ENCODE assay signal across 8 mouse cellular contexts in genomic region chr2:128687558-128688120, GRCm38 (mm10). TPM values are rescaled to one million over a fixed set of nuclear protein-coding genes. Genes with fewer than 3 reads are reported as not detected.
DNase-seq lines count a peak whose midpoint lies in the region; ATAC-seq and TF ChIP-seq lines count a peak whose summit lies in the region.

No protein-coding gene starts in this region.

- H3K36me3 ChIP-seq in testis, adult 2 months (ENCODE audit: control insufficient read depth, insufficient read depth, low read length): no peaks in the 10 kb centered on the region
- H3K36me3 ChIP-seq in liver, embryonic 13.5 days: peaks cover 25% of the 10 kb centered on the region

- H3K9ac ChIP-seq in liver, embryonic 13.5 days: peak overlapping the region; percentile 97

- peaks cover 3% of the 10 kb centered on the region; the same call in 1 of the 2 replicates for H3K4me1 ChIP-seq in cerebellum, adult 2 months (ENCODE audit: control insufficient read depth, insufficient read depth, low read length)
- H3K4me1 ChIP-seq in testis, adult 2 months (ENCODE audit: control insufficient read depth, insufficient read depth, low read length): peaks cover 6% of the 10 kb centered on the region
- H3K4me1 ChIP-seq in liver, embryonic 13.5 days (replicated peaks): peaks cover 26% of the 10 kb centered on the region

- DNase-seq in cerebellum, adult 2 months: no peak
- DNase-seq in cerebellum, postnatal 14 days: no peak
- no peak for DNase-seq in testis, postnatal 10 days (ENCODE audit: low spot score)
- no peak for DNase-seq in liver, embryonic 13.5 days
- DNase-seq in urinary bladder, postnatal 10 days (ENCODE audit: low spot score): no peak
- DNase-seq in urinary bladder, adult 2 months (ENCODE audit: low spot score): no peak
- no peak for DNase-seq in adrenal gland, postnatal 4 days (ENCODE audit: low spot score in 2 of 2)

- no peaks in the 10 kb centered on the region for H3K27me3 ChIP-seq in cerebellum, adult 2 months (ENCODE audit: control insufficient read depth, insufficient read depth, low read length)
- H3K27me3 ChIP-seq in testis, adult 2 months (ENCODE audit: control insufficient read depth, insufficient read depth, low read length): no peaks in the 10 kb centered on the region
- no peaks in the 10 kb centered on the region for H3K27me3 ChIP-seq in liver, embryonic 13.5 days

- peak overlapping the region; percentile 72 for H3K4me2 ChIP-seq in liver, embryonic 13.5 days

- no peaks in the 10 kb centered on the region for H3K9me3 ChIP-seq in liver, embryonic 13.5 days (replicated peaks)

- ATAC-seq in liver, embryonic 13.5 days (ENCODE audit: low read depth): peak; percentile 39

- H3K4me3 ChIP-seq in cerebellum, adult 2 months (replicated peaks; ENCODE audit: insufficient read depth, low read depth, low read length): peak overlapping the region; percentile 96
- peak overlapping the region; percentile 98 for H3K4me3 ChIP-seq in testis, adult 2 months (ENCODE audit: control insufficient read depth, low read depth, low read length)
- peak overlapping the region; percentile 95 for H3K4me3 ChIP-seq in liver, embryonic 13.5 days (replicated peaks)

- H3K27ac ChIP-seq in cerebellum, adult 2 months (ENCODE audit: insufficient read depth, low read length): peak overlapping the region; percentile 76; the same call in 1 of the 2 replicates
- peak overlapping the region; percentile 93 for H3K27ac ChIP-seq in testis, adult 2 months (ENCODE audit: control insufficient read depth, insufficient read depth, low read depth, low read length)
- peak overlapping the region; percentile 85; the same call in 1 of the 2 replicates for H3K27ac ChIP-seq in liver, embryonic 13.5 days

- TF ChIP-seq CTCF in cerebellum, adult 2 months (IDR thresholded peaks at IDR 0.05; ENCODE audit: borderline replicate concordance, insufficient read depth, low read depth, low read length): no peak
- TF ChIP-seq CTCF in testis, adult 2 months (IDR thresholded peaks at IDR 0.05; ENCODE audit: control insufficient read depth, insufficient read depth, insufficient replicate concordance, low read depth, low read length): no peak

- WGBS in cerebellum, adult 2 months: 45% methylated on average over 10 of the region's 10 CpGs
- WGBS in liver, embryonic 13.5 days (ENCODE audit: insufficient replicate concordance): 42% methylated on average over 10 of the region's 10 CpGs

- no peak for TF ChIP-seq POLR2A in cerebellum, adult 2 months (IDR thresholded peaks at IDR 0.05; ENCODE audit: borderline replicate concordance, insufficient read depth, low read length)
- TF ChIP-seq POLR2A in testis, adult 2 months (IDR thresholded peaks at IDR 0.05; ENCODE audit: control insufficient read depth, low read depth, low read length): no peak

RNA-seq across cellular contexts. Expression of gene Anapc1, which starts 0.4 kb away (rescaled TPM):
- polyA plus RNA-seq in cerebellum, adult 2 months (2012; rRNA removed): 49.7 and 53.3 TPM in 2 replicates
- polyA plus RNA-seq in testis, adult 2 months (2012; rRNA removed): 29.5 and 29.9 TPM in 2 replicates
- polyA plus RNA-seq in liver, embryonic 13.5 days (2015; fragmentation: Nextera tagmentation; extraction: Ambion mirVana): 26.4 and 35.6 TPM in 2 replicates
- polyA plus RNA-seq in urinary bladder, adult 2 months (2012; rRNA removed): 40.3 and 45.9 TPM in 2 replicates
- total RNA-seq in adrenal gland, postnatal 4 days (2021): 100 to 1,000 TPM in 1 of 2 experiments, 10 to 100 TPM in 1; 96.7 to 103 TPM

RNA-seq across cellular contexts. Expression of gene Mertk, which starts 11.1 kb away (rescaled TPM):
- polyA plus RNA-seq in cerebellum, adult 2 months (2012; rRNA removed): 6.1 and 8.7 TPM in 2 replicates
- polyA plus RNA-seq in testis, adult 2 months (2012; rRNA removed): 1.8 and 2.2 TPM in 2 replicates
- polyA plus RNA-seq in liver, embryonic 13.5 days (2015; fragmentation: Nextera tagmentation; extraction: Ambion mirVana): 3.4 and 4.1 TPM in 2 replicates
- polyA plus RNA-seq in urinary bladder, adult 2 months (2012; rRNA removed): 6.8 and 10.0 TPM in 2 replicates
- total RNA-seq in adrenal gland, postnatal 4 days (2021): 10 to 100 TPM; 15.5 to 16.8 TPM
